Mouse (Mus musculus): ENCODE results near the gene Panx1.

Panx1 gene

GRCm38 (mm10) chr9:15045084-15045669 lies at the start of gene Panx1:
TSS of gene Panx1 (minus strand) at chr9:15045478.
- peak; percentile 88 for DNase-seq

GRCm38 (mm10) chr9:15068686-15069295 lies 23.5 kb upstream of the Panx1 start:
- peak; percentile 12 for DNase-seq

- DNase-seq = peak; percentile 24
Measured at GRCm38 (mm10) chr9:15067995-15068685, 22.9 kb upstream of the Panx1 start.

GRCm38 (mm10) chr9:15064176-15064575 lies 18.9 kb upstream of the Panx1 start:
- no peak for DNase-seq

GRCm38 (mm10) chr9:15060847-15061246 lies 15.6 kb upstream of the Panx1 start:
- DNase-seq = no peak

- no peak for DNase-seq
Measured at GRCm38 (mm10) chr9:15060026-15060425, 14.7 kb upstream of the Panx1 start.

GRCm38 (mm10) chr9:15045740-15046139 lies 462 bp upstream of the Panx1 start:
- no peak for DNase-seq

GRCm38 (mm10) chr9:15044391-15045083 lies 741 bp downstream of the Panx1 start:
- peak; percentile 61 for DNase-seq

- no peak for DNase-seq
Measured at GRCm38 (mm10) chr9:15041556-15041955, 3.7 kb downstream of the Panx1 start.

- no peak for DNase-seq
Measured at GRCm38 (mm10) chr9:15039848-15040247, 5.4 kb downstream of the Panx1 start.

- no peak for DNase-seq
Measured at GRCm38 (mm10) chr9:15037704-15038103, 7.6 kb downstream of the Panx1 start.

GRCm38 (mm10) chr9:15037237-15037636 lies 8.0 kb downstream of the Panx1 start:
- DNase-seq = no peak

GRCm38 (mm10) chr9:15036807-15037206 lies 8.5 kb downstream of the Panx1 start:
- DNase-seq = peak; percentile 62

- DNase-seq = no peak
Measured at GRCm38 (mm10) chr9:15036405-15036804, 8.9 kb downstream of the Panx1 start.

GRCm38 (mm10) chr9:15035979-15036378 lies 9.3 kb downstream of the Panx1 start:
- DNase-seq = no peak

GRCm38 (mm10) chr9:15034546-15035273 lies 10.6 kb downstream of the Panx1 start:
- no peak for DNase-seq

GRCm38 (mm10) chr9:15033568-15034160 lies 11.6 kb downstream of the Panx1 start:
- peak; percentile 59 for DNase-seq

- no peak for DNase-seq
Measured at GRCm38 (mm10) chr9:15032797-15033196, 12.5 kb downstream of the Panx1 start.

- DNase-seq = no peak
Measured at GRCm38 (mm10) chr9:15030771-15031170, 14.5 kb downstream of the Panx1 start.

- DNase-seq = peak; percentile 74
Measured at GRCm38 (mm10) chr9:15029025-15029727, 16.1 kb downstream of the Panx1 start.

GRCm38 (mm10) chr9:15027725-15028124 lies 17.6 kb downstream of the Panx1 start:
- DNase-seq = no peak

GRCm38 (mm10) chr9:15023049-15023448 lies 22.2 kb downstream of the Panx1 start:
- DNase-seq = no peak
